Mouse (Mus musculus) brain, embryonic 14.5 days (tissue): Measurements from ENCODE around the gene Btf3.

Experiments
- CTCF ChIP-seq: fragments of 200-500 bp; IDR thresholded peaks from 2 replicates; pipeline ENCODE4 v1.5.1; 2012; ENCODE audit warnings: inconsistent platforms, mild to moderate bottlenecking, moderate library complexity, borderline replicate concordance; ENCODE audit not compliant: insufficient read depth, insufficient read length; ENCODE audit errors: extremely low read depth
- POLR2A ChIP-seq: fragments of 200-500 bp; IDR thresholded peaks from 2 replicates; pipeline ENCODE4 v1.6.1; 2012; ENCODE audit warnings: mild to moderate bottlenecking, inconsistent platforms, borderline replicate concordance; ENCODE audit not compliant: poor library complexity, insufficient read depth, insufficient read length, severe bottlenecking; ENCODE audit errors: extremely low read depth

GRCm38 (mm10) chr13:98296072-98296471, 20.7 kb downstream of the Btf3 start:
- TF ChIP-seq CTCF: no peak
- TF ChIP-seq POLR2A: no peak
